Mouse (Mus musculus): Measurements from ENCODE around the gene Oxsm. TPM values are rescaled to one million over a fixed set of nuclear protein-coding genes. Genes with fewer than 3 reads are reported as not detected.

Gene Oxsm
- polyA plus RNA-seq (2016; fragmentation: Nextera tagmentation; extraction: Ambion mirVana): 1.5 and 1.6 TPM in 2 replicates

DNA sequence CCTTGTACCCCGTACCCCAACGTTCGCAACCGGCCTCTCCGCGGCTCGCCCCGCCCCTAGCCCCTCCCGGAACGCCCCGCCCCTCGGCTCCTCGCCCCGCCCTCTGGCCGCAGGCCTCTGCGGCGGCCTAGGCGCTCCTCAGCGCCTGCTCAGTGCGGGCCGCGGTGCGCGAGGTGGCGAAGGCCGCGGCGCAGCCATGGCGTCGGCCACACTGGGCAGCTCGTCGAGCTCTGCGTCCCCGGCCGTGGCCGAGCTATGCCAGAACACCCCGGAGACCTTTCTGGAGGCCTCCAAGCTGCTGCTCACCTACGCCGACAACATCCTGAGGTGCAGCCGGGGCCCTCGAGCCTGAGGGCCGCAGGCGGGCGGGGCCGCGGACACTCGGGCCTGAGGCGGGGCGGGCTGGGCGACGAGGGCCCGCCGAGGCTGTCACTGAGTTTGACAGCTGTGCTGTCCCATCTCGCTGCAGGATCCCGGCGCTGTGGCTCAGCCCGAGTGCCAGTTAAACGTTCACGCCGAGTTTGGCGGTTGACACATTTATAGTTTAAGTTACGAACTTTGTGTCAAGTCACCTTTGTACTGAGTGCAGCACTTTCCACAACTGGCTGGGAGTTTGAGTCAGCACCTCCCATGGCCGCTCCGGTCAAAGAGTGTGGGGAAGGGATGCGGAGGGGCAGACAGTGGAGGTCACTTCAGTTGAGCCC, at the start of gene Oxsm, which contains the start of gene Ngly1:
TSS of gene Oxsm (minus strand) at position 638 of the 704 bp plus-strand sequence.
TSS of gene Ngly1 (plus strand) at position 110 of the 704 bp plus-strand sequence.
- Histone ChIP-seq H3K27me3 (no peaks in the 10 kb centered on the region), H3K36me3 (no peaks in the 10 kb centered on the region), H3K4me1 (peaks cover 10% of the 10 kb centered on the region), H3K4me2 (replicated peaks) (peak within 1 kb of the TSS; percentile 84), H3K9me3 (no peaks in the 10 kb centered on the region), H3K9ac (replicated peaks) (peak within 1 kb of the TSS; percentile 85), H3K27ac (replicated peaks) (peak within 1 kb of the TSS; percentile 76), H3K4me3 (peak within 1 kb of the TSS; percentile 70)
- ATAC-seq (ENCODE audit: low FRiP score, low read depth): peak; percentile 99
- under 1% methylated on average over 65 of the region's 65 CpGs for WGBS

GRCm38 (mm10) chr14:16296816-16297468, 47.3 kb upstream of the Oxsm start:
- Histone ChIP-seq H3K9ac (replicated peaks) (no peak overlapping the region), H3K9me3 (no peaks in the 10 kb centered on the region), H3K27me3 (no peaks in the 10 kb centered on the region), H3K4me1 (no peaks in the 10 kb centered on the region), H3K4me3 (no peak overlapping the region), H3K36me3 (no peaks in the 10 kb centered on the region), H3K27ac (replicated peaks) (no peak overlapping the region), H3K4me2 (replicated peaks) (no peak overlapping the region)
- WGBS: 73% methylated on average over 2 of the region's 2 CpGs
- no peak for ATAC-seq (ENCODE audit: low FRiP score, low read depth)

DNA sequence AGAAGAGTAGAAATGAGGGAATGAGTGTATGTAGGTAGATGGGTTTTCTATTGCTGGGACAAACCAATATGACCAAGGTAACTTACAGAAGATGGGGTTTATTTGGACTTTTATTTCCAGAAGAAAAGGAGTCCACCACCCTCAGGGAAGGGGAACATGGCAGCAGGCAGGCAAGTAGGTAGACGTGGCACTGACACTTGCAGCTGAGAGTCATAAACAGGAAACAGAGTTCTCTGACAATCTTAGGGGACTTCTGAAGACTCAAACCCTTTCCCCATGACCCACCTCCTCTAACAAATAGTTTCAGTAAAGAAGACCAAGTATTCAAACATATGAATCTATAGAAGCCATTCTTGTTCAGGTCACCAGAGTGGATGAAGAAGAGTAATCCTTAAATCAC, 44.3 kb upstream of the Oxsm start:
- Histone ChIP-seq H3K4me1 (no peaks in the 10 kb centered on the region), H3K27ac (replicated peaks) (no peak overlapping the region), H3K9me3 (no peaks in the 10 kb centered on the region), H3K9ac (replicated peaks) (no peak overlapping the region), H3K4me2 (replicated peaks) (no peak overlapping the region), H3K4me3 (no peak overlapping the region), H3K36me3 (no peaks in the 10 kb centered on the region), H3K27me3 (no peaks in the 10 kb centered on the region)
- ATAC-seq (ENCODE audit: low FRiP score, low read depth): no peak
- WGBS: 88% methylated on average over 1 of the region's 1 CpGs

GRCm38 (mm10) chr14:16293015-16293414, 43.4 kb upstream of the Oxsm start:
- Histone ChIP-seq H3K4me1 (no peaks in the 10 kb centered on the region), H3K9me3 (no peaks in the 10 kb centered on the region), H3K27me3 (no peaks in the 10 kb centered on the region), H3K36me3 (no peaks in the 10 kb centered on the region), H3K4me3 (no peak overlapping the region), H3K9ac (replicated peaks) (no peak overlapping the region), H3K27ac (replicated peaks) (no peak overlapping the region), H3K4me2 (replicated peaks) (no peak overlapping the region)
- ATAC-seq (ENCODE audit: low FRiP score, low read depth): no peak

DNA sequence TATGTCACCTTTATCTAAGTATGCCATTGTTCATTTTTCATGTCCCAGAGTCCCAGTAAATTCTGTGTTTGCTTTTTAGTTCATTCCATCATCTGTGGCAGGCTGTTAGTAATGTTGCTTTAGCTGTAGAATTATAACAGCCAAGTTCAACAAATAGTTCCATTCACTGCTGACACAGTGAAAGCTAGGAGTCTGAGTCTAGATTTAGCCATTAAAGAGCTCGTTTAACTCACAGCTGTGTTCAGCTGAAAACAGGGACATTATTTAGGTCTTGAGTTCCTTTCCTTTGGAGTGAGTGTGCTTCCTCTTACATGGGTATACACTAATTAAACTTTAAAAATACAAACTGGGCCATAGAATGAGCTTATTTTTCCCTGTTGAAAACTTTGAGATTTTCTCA, 42.8 kb upstream of the Oxsm start:
- no peak for ATAC-seq (ENCODE audit: low FRiP score, low read depth)
- Histone ChIP-seq H3K36me3 (no peaks in the 10 kb centered on the region), H3K4me2 (replicated peaks) (no peak overlapping the region), H3K27ac (replicated peaks) (no peak overlapping the region), H3K4me1 (no peaks in the 10 kb centered on the region), H3K9ac (replicated peaks) (no peak overlapping the region), H3K4me3 (no peak overlapping the region), H3K27me3 (no peaks in the 10 kb centered on the region), H3K9me3 (no peaks in the 10 kb centered on the region)
- WGBS: 45% methylated on average over 1 of the region's 1 CpGs

GRCm38 (mm10) chr14:16283966-16284365, 34.4 kb upstream of the Oxsm start:
- Histone ChIP-seq H3K27ac (replicated peaks) (no peak overlapping the region), H3K4me1 (0 out of 2 replicates have a peak, but pooled peaks cover 2% of the 10 kb centered on the region), H3K36me3 (0 out of 2 replicates have a peak, but pooled peaks cover 3% of the 10 kb centered on the region), H3K9me3 (no peaks in the 10 kb centered on the region), H3K27me3 (no peaks in the 10 kb centered on the region), H3K4me2 (replicated peaks) (no peak overlapping the region), H3K9ac (replicated peaks) (no peak overlapping the region), H3K4me3 (no peak overlapping the region)
- ATAC-seq (ENCODE audit: low FRiP score, low read depth): no peak
- WGBS: 86% methylated on average over 4 of the region's 4 CpGs

- Histone ChIP-seq H3K4me3 (no peak overlapping the region), H3K27me3 (no peaks in the 10 kb centered on the region), H3K9ac (replicated peaks) (no peak overlapping the region), H3K36me3 (0 out of 2 replicates have a peak, but pooled peaks cover 3% of the 10 kb centered on the region), H3K27ac (replicated peaks) (no peak overlapping the region), H3K9me3 (no peaks in the 10 kb centered on the region), H3K4me1 (0 out of 2 replicates have a peak, but pooled peaks cover 2% of the 10 kb centered on the region), H3K4me2 (replicated peaks) (no peak overlapping the region)
- ATAC-seq (ENCODE audit: low FRiP score, low read depth): no peak
- 67% methylated on average over 4 of the region's 4 CpGs for WGBS
Measured at GRCm38 (mm10) chr14:16279196-16279595, 29.6 kb upstream of the Oxsm start.

GRCm38 (mm10) chr14:16273677-16274076, 24.1 kb upstream of the Oxsm start:
- ATAC-seq (ENCODE audit: low FRiP score, low read depth): no peak
- Histone ChIP-seq H3K4me2 (replicated peaks) (no peak overlapping the region), H3K4me3 (no peak overlapping the region), H3K9ac (replicated peaks) (no peak overlapping the region), H3K27me3 (no peaks in the 10 kb centered on the region), H3K27ac (replicated peaks) (no peak overlapping the region), H3K4me1 (no peaks in the 10 kb centered on the region), H3K36me3 (no peaks in the 10 kb centered on the region), H3K9me3 (no peaks in the 10 kb centered on the region)
- WGBS: 96% methylated on average over 3 of the region's 3 CpGs

- no peaks in the 10 kb centered on the region for H3K36me3 ChIP-seq
- no peak for ATAC-seq (ENCODE audit: low FRiP score, low read depth)
- H3K27me3 ChIP-seq: no peaks in the 10 kb centered on the region
- H3K27ac ChIP-seq (replicated peaks): no peak overlapping the region
- no peak overlapping the region for H3K9ac ChIP-seq (replicated peaks)
- WGBS: 94% methylated on average over 2 of the region's 2 CpGs
- no peak overlapping the region for H3K4me3 ChIP-seq
- no peaks in the 10 kb centered on the region for H3K4me1 ChIP-seq
- H3K9me3 ChIP-seq: no peaks in the 10 kb centered on the region
- no peak overlapping the region for H3K4me2 ChIP-seq (replicated peaks)
Measured at GRCm38 (mm10) chr14:16269776-16270175, 20.2 kb upstream of the Oxsm start.

- H3K27ac ChIP-seq (replicated peaks): no peak overlapping the region
- ATAC-seq (ENCODE audit: low FRiP score, low read depth): no peak
Measured at GRCm38 (mm10) chr14:16267028-16267427, 17.4 kb upstream of the Oxsm start.

DNA sequence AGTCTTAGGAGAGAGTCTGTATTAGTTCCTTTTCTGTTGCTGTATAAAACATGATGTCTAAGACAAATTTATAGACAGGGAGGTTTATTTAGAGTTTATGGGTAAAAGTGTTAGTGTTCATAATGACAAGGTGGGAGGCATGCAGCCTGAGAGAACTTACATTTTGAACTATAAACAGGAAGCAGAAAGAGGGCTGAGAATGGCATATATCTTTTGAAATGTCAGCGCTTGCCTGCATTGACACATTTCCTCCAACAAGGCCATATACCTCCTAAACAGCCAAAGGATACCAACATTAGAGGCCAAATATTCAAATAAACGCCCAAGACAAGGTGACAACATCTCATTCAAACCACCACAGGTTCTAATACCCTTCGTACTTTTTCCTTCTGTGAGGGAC, 12.3 kb upstream of the Oxsm start:
- H3K4me3 ChIP-seq: no peak overlapping the region
- no peak overlapping the region for H3K27ac ChIP-seq (replicated peaks)
- H3K9ac ChIP-seq (replicated peaks): no peak overlapping the region
- 89% methylated on average over 3 of the region's 3 CpGs for WGBS
- ATAC-seq (ENCODE audit: low FRiP score, low read depth): no peak
- H3K36me3 ChIP-seq: 0 out of 2 replicates have a peak, but pooled peaks cover 5% of the 10 kb centered on the region
- H3K4me2 ChIP-seq (replicated peaks): no peak overlapping the region
- no peaks in the 10 kb centered on the region for H3K27me3 ChIP-seq
- no peaks in the 10 kb centered on the region for H3K9me3 ChIP-seq
- H3K4me1 ChIP-seq: no peaks in the 10 kb centered on the region

More at GRCm38 (mm10) chr14:16267028-16267427, 17.4 kb upstream of the Oxsm start:
- no peaks in the 10 kb centered on the region for H3K4me1 ChIP-seq
- no peaks in the 10 kb centered on the region for H3K36me3 ChIP-seq
- no peak overlapping the region for H3K9ac ChIP-seq (replicated peaks)
- H3K4me3 ChIP-seq: no peak overlapping the region
- H3K9me3 ChIP-seq: no peaks in the 10 kb centered on the region
- WGBS: 92% methylated on average over 5 of the region's 5 CpGs
- no peaks in the 10 kb centered on the region for H3K27me3 ChIP-seq
- no peak overlapping the region for H3K4me2 ChIP-seq (replicated peaks)

GRCm38 (mm10) chr14:16260541-16260940, 10.9 kb upstream of the Oxsm start:
- Histone ChIP-seq H3K4me3 (no peak overlapping the region), H3K9ac (replicated peaks) (no peak overlapping the region), H3K27me3 (no peaks in the 10 kb centered on the region), H3K27ac (replicated peaks) (no peak overlapping the region), H3K4me1 (no peaks in the 10 kb centered on the region), H3K4me2 (replicated peaks) (no peak overlapping the region), H3K36me3 (peaks cover 8% of the 10 kb centered on the region; the same call in 1 of the 2 replicates), H3K9me3 (no peaks in the 10 kb centered on the region)
- 82% methylated on average over 6 of the region's 6 CpGs for WGBS
- ATAC-seq (ENCODE audit: low FRiP score, low read depth): no peak
